Mouse (Mus musculus) stomach, postnatal 0 days (tissue): ENCODE data around the gene Ccdc163.
"Not testable (repeated sequence)": the region's sequence is repeated elsewhere in the genome, so short reads cannot be mapped to it uniquely, and the experiment has no call there.

Experiments
- CTCF ChIP-seq: IDR thresholded peaks from 2 replicates; pipeline ENCODE4 v1.5.1; 2016; ENCODE audit warnings: antibody characterized with exemption, low read depth, mild to moderate bottlenecking, moderate library complexity
- EP300 ChIP-seq: optimal IDR thresholded peaks from 2 replicates; pipeline ENCODE3; 2016; ENCODE audit warnings: antibody characterized with exemption

GRCm38 (mm10) chr4:116680521-116680920 lies 27.8 kb upstream of the Ccdc163 start:
- not testable (repeated sequence) for TF ChIP-seq CTCF, EP300
